Mouse (Mus musculus) testis, adult 2 months (tissue): ENCODE measurements at regions not wholly inside any gene's neighbourhood (a gene's known extent, or its start where the extent isn't known, plus 50 kb on each side); places are given as distances from the start of the nearest gene placed in this dataset.

Source experiments
- CTCF ChIP-seq: fragments of 200-500 bp; IDR thresholded peaks from 2 replicates; pipeline ENCODE4 v1.5.1; 2012; ENCODE audit warnings: low read depth, mild to moderate bottlenecking, inconsistent platforms, low read length, moderate library complexity; ENCODE audit not compliant: control insufficient read depth, insufficient read depth, insufficient replicate concordance
- POLR2A ChIP-seq: fragments of 200-500 bp; IDR thresholded peaks from 2 replicates; pipeline ENCODE4 v1.6.1; 2012; ENCODE audit warnings: low read depth, mild to moderate bottlenecking, inconsistent platforms, low read length, moderate library complexity; ENCODE audit not compliant: control insufficient read depth

DNA sequence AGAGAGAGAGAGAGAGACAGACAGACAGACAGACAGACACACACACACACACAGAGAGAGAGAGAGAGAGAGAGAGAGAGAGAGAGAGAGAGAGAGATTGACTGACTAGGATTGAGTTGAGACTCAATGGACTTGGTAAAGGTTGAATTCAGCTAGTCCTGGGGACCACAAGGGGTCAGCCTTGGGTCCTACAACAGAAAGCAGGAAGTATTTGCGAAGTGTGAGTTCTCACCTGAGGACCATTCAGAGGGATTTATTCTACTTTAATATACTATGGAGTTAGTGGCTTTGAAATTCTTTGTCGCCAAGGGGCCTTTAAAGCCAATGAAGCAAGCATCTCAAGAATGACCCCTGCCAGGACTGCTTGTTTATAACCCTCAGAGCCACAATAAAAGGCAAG, 173.4 kb upstream of the Eif4g2 start:
- TF ChIP-seq CTCF (no peak), POLR2A (no peak)
